Mouse (Mus musculus) CH12.LX (cell line): ENCODE measurements at regions not wholly inside any gene's neighbourhood (a gene's known extent, or its start where the extent isn't known, plus 50 kb on each side); places are given as distances from the start of the nearest gene placed in this dataset.

Experiments used
- CTCF ChIP-seq, 2 experiments: IDR thresholded peaks in 1 of 2; conservative IDR thresholded peaks in 1 of 2; 2 replicates each; pipeline ENCODE4 v1.5.1; 2011 to 2012; ENCODE audit warnings: low read depth in 2 of 2, low read length in 2 of 2, improper control_type of control experiment in 1 of 2, inconsistent platforms in 1 of 2, mild to moderate bottlenecking in 1 of 2, moderate library complexity in 1 of 2
- E2F4 ChIP-seq: IDR thresholded peaks from 2 replicates; pipeline ENCODE4 v1.6.1; 2011; ENCODE audit warnings: low read depth, low read length, improper control_type of control experiment; ENCODE audit not compliant: insufficient replicate concordance
- MYC ChIP-seq: IDR thresholded peaks from 2 replicates; pipeline ENCODE4 v1.6.1; 2011; ENCODE audit warnings: low read depth, mild to moderate bottlenecking, improper control_type of control experiment, low read length
- POLR2A ChIP-seq: IDR thresholded peaks from 2 replicates; pipeline ENCODE4 v1.6.1; 2011; ENCODE audit warnings: low read depth, mild to moderate bottlenecking, improper control_type of control experiment, low read length
- POLR2AphosphoS2 ChIP-seq: IDR thresholded peaks from 2 replicates; pipeline ENCODE4 v1.6.1; 2011; ENCODE audit warnings: low read depth, low read length, improper control_type of control experiment
- UBTF ChIP-seq: IDR thresholded peaks from 2 replicates; pipeline ENCODE4 v1.6.1; 2012; ENCODE audit warnings: low read depth, mild to moderate bottlenecking, inconsistent platforms, low read length, improper control_type of control experiment, moderate library complexity
- USF1 ChIP-seq: IDR thresholded peaks from 2 replicates; pipeline ENCODE4 v1.6.1; 2014; ENCODE audit warnings: low read depth, mild to moderate bottlenecking, inconsistent platforms, low read length, improper control_type of control experiment
- USF2 ChIP-seq: conservative IDR thresholded peaks from 2 replicates; pipeline ENCODE4 v1.6.1; 2011; ENCODE audit warnings: low read depth, low read length, improper control_type of control experiment

GRCm38 (mm10) chr14:76271190-76271589 is 143.6 kb upstream of the Tsc22d1 start:
- TF ChIP-seq UBTF (no peak), USF2 (no peak), POLR2A (no peak), CTCF (conservative IDR thresholded peaks at IDR 0.05 in 1 of 2, IDR thresholded peaks at IDR 0.05 in 1 of 2; ENCODE audit: low read depth in 2 of 2, low read length in 2 of 2) (no peak), MYC (no peak), USF1 (no peak), E2F4 (no peak), POLR2AphosphoS2 (no peak)
